Mouse (Mus musculus): ENCODE results near the gene Tacr2. TPM values are rescaled to one million over a fixed set of nuclear protein-coding genes. Genes with fewer than 3 reads are reported as not detected.

The Tacr2 gene
- polyA plus RNA-seq, 1 experiment = 0.19 TPM

DNA sequence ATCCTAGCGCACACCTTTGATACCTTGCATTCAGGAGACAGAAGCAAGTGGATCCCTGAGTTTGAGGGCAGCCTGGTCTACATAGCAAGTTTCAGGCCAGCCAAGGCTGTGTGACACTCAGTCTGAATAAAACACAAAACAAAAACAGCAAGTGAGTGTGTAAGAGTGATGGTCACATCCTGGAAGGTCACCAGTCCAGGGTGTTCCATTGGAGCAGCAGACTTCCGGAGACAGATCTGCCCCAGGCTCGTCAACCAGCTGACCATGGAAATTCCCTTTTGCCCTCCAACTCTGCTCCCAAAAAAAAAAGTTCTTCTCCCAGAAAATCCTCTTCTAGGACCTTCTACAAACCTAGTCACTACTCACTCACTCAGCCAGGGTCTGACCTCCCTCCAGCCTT lies 20.4 kb upstream of the Tacr2 start:
- Histone ChIP-seq H3K4me1 (replicated peaks; ENCODE audit: control insufficient read depth, insufficient read depth, low read length) (peaks cover 11% of the 10 kb centered on the region), H3K27me3 (ENCODE audit: control insufficient read depth, insufficient read depth, low read length) (peaks cover 5% of the 10 kb centered on the region; the same call in 1 of the 2 replicates), H3K4me3 (ENCODE audit: control insufficient read depth, insufficient read depth, low read length) (no peak overlapping the region), H3K27ac (ENCODE audit: control insufficient read depth, insufficient read depth, low read length) (no peak overlapping the region), H3K36me3 (ENCODE audit: control insufficient read depth, insufficient read depth, low read length) (no peaks in the 10 kb centered on the region)
- 94% methylated on average over 3 of the region's 3 CpGs for WGBS
- no peak for TF ChIP-seq CTCF (IDR thresholded peaks at IDR 0.05; ENCODE audit: borderline replicate concordance, control insufficient read depth, extremely low read depth, insufficient read depth, low read length, poor library complexity)
- no peak for TF ChIP-seq POLR2A (IDR thresholded peaks at IDR 0.05; ENCODE audit: control insufficient read depth, extremely low read depth, insufficient read depth, low read length, poor library complexity)
- DNase-seq = no peak

DNA sequence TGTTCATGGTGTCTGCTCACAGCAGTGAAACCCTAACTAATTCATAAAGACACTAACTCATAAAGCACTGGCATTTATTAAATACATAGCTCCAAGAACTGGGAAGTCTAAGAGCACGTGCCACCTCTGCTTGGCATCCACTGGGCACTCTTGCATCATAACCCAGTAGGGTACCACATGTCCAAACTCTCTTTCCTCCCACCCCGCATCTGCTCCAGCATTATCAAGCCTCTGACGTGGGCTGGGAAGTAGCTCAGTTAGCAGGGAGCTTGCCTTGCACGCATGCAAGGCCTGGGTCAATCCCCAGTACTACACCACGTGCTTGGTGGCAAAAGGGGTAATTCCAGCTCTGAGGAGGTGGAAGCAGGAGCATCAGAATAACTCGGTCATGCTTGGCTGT lies 16.1 kb upstream of the Tacr2 start:
- peaks cover 2% of the 10 kb centered on the region for H3K4me1 ChIP-seq (replicated peaks; ENCODE audit: control insufficient read depth, insufficient read depth, low read length)
- 93% methylated on average over 6 of the region's 6 CpGs for WGBS
- H3K4me3 ChIP-seq (ENCODE audit: control insufficient read depth, insufficient read depth, low read length) = no peak overlapping the region
- H3K27ac ChIP-seq (ENCODE audit: control insufficient read depth, insufficient read depth, low read length) = no peak overlapping the region
- no peak for TF ChIP-seq CTCF (IDR thresholded peaks at IDR 0.05; ENCODE audit: borderline replicate concordance, control insufficient read depth, extremely low read depth, insufficient read depth, low read length, poor library complexity)
- no peak for TF ChIP-seq POLR2A (IDR thresholded peaks at IDR 0.05; ENCODE audit: control insufficient read depth, extremely low read depth, insufficient read depth, low read length, poor library complexity)
- no peaks in the 10 kb centered on the region for H3K27me3 ChIP-seq (ENCODE audit: control insufficient read depth, insufficient read depth, low read length)
- DNase-seq = no peak
- H3K36me3 ChIP-seq (ENCODE audit: control insufficient read depth, insufficient read depth, low read length) = no peaks in the 10 kb centered on the region

DNA sequence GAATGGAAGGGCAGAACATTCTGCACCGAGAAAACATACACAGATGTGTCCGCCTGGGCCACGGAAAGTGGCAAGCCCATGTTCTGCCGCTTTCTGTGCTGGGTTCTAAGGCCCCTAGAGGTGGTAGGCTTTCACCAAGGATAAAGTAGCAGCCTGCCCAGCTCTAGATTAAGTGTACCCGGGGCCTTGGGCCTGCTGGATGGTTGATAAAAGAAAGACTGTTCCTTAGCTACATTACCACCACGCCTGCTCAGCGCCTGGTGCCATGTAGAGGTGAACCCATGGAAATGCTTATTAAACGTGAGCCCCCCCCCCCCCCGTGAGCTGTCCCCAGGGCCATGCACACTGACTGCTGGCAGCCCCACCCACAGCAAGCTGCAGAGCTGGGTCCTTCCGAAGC lies 15.0 kb upstream of the Tacr2 start:
- no peak for DNase-seq
- no peak for TF ChIP-seq POLR2A (IDR thresholded peaks at IDR 0.05; ENCODE audit: control insufficient read depth, extremely low read depth, insufficient read depth, low read length, poor library complexity)
- no peak for TF ChIP-seq CTCF (IDR thresholded peaks at IDR 0.05; ENCODE audit: borderline replicate concordance, control insufficient read depth, extremely low read depth, insufficient read depth, low read length, poor library complexity)
- Histone ChIP-seq H3K27ac (ENCODE audit: control insufficient read depth, insufficient read depth, low read length) (no peak overlapping the region), H3K27me3 (ENCODE audit: control insufficient read depth, insufficient read depth, low read length) (no peaks in the 10 kb centered on the region), H3K4me1 (replicated peaks; ENCODE audit: control insufficient read depth, insufficient read depth, low read length) (no peaks in the 10 kb centered on the region), H3K4me3 (ENCODE audit: control insufficient read depth, insufficient read depth, low read length) (no peak overlapping the region), H3K36me3 (ENCODE audit: control insufficient read depth, insufficient read depth, low read length) (no peaks in the 10 kb centered on the region)
- WGBS = 88% methylated on average over 10 of the region's 10 CpGs

GRCm38 (mm10) chr10:62238688-62239087 lies 13.6 kb upstream of the Tacr2 start:
- no peaks in the 10 kb centered on the region for H3K36me3 ChIP-seq (ENCODE audit: control insufficient read depth, insufficient read depth, low read length)
- DNase-seq = no peak
- H3K4me3 ChIP-seq (ENCODE audit: control insufficient read depth, insufficient read depth, low read length) = no peak overlapping the region
- 99% methylated on average over 3 of the region's 3 CpGs for WGBS
- no peaks in the 10 kb centered on the region for H3K27me3 ChIP-seq (ENCODE audit: control insufficient read depth, insufficient read depth, low read length)
- peaks cover 3% of the 10 kb centered on the region; the same call in 1 of the 2 replicates for H3K4me1 ChIP-seq (replicated peaks; ENCODE audit: control insufficient read depth, insufficient read depth, low read length)
- TF ChIP-seq POLR2A (IDR thresholded peaks at IDR 0.05; ENCODE audit: control insufficient read depth, extremely low read depth, insufficient read depth, low read length, poor library complexity) = no peak
- TF ChIP-seq CTCF (IDR thresholded peaks at IDR 0.05; ENCODE audit: borderline replicate concordance, control insufficient read depth, extremely low read depth, insufficient read depth, low read length, poor library complexity) = no peak
- H3K27ac ChIP-seq (ENCODE audit: control insufficient read depth, insufficient read depth, low read length) = no peak overlapping the region

GRCm38 (mm10) chr10:62239270-62239669 lies 13.0 kb upstream of the Tacr2 start:
- no peak for DNase-seq
- Histone ChIP-seq H3K36me3 (ENCODE audit: control insufficient read depth, insufficient read depth, low read length) (no peaks in the 10 kb centered on the region), H3K4me3 (ENCODE audit: control insufficient read depth, insufficient read depth, low read length) (no peak overlapping the region), H3K4me1 (replicated peaks; ENCODE audit: control insufficient read depth, insufficient read depth, low read length) (peaks cover 3% of the 10 kb centered on the region; the same call in 1 of the 2 replicates), H3K27me3 (ENCODE audit: control insufficient read depth, insufficient read depth, low read length) (no peaks in the 10 kb centered on the region), H3K27ac (ENCODE audit: control insufficient read depth, insufficient read depth, low read length) (no peak overlapping the region)
- TF ChIP-seq CTCF (IDR thresholded peaks at IDR 0.05; ENCODE audit: borderline replicate concordance, control insufficient read depth, extremely low read depth, insufficient read depth, low read length, poor library complexity) (no peak), POLR2A (IDR thresholded peaks at IDR 0.05; ENCODE audit: control insufficient read depth, extremely low read depth, insufficient read depth, low read length, poor library complexity) (no peak)
- 83% methylated on average over 6 of the region's 6 CpGs for WGBS

GRCm38 (mm10) chr10:62242358-62242757 lies 9.9 kb upstream of the Tacr2 start:
- no peak for DNase-seq
- Histone ChIP-seq H3K27ac (ENCODE audit: control insufficient read depth, insufficient read depth, low read length) (no peak overlapping the region), H3K27me3 (ENCODE audit: control insufficient read depth, insufficient read depth, low read length) (no peaks in the 10 kb centered on the region), H3K36me3 (ENCODE audit: control insufficient read depth, insufficient read depth, low read length) (no peaks in the 10 kb centered on the region), H3K4me3 (ENCODE audit: control insufficient read depth, insufficient read depth, low read length) (no peak overlapping the region), H3K4me1 (replicated peaks; ENCODE audit: control insufficient read depth, insufficient read depth, low read length) (peaks cover 3% of the 10 kb centered on the region; the same call in 1 of the 2 replicates)
- TF ChIP-seq CTCF (IDR thresholded peaks at IDR 0.05; ENCODE audit: borderline replicate concordance, control insufficient read depth, extremely low read depth, insufficient read depth, low read length, poor library complexity) (no peak), POLR2A (IDR thresholded peaks at IDR 0.05; ENCODE audit: control insufficient read depth, extremely low read depth, insufficient read depth, low read length, poor library complexity) (no peak)
- 82% methylated on average over 10 of the region's 10 CpGs for WGBS

- no peak overlapping the region for H3K27ac ChIP-seq (ENCODE audit: control insufficient read depth, insufficient read depth, low read length)
- H3K36me3 ChIP-seq (ENCODE audit: control insufficient read depth, insufficient read depth, low read length) = no peaks in the 10 kb centered on the region
- TF ChIP-seq POLR2A (IDR thresholded peaks at IDR 0.05; ENCODE audit: control insufficient read depth, extremely low read depth, insufficient read depth, low read length, poor library complexity) = no peak
- no peak for TF ChIP-seq CTCF (IDR thresholded peaks at IDR 0.05; ENCODE audit: borderline replicate concordance, control insufficient read depth, extremely low read depth, insufficient read depth, low read length, poor library complexity)
- 61% methylated on average over 13 of the region's 13 CpGs for WGBS
- peak; percentile 61 for DNase-seq
- H3K27me3 ChIP-seq (ENCODE audit: control insufficient read depth, insufficient read depth, low read length) = no peaks in the 10 kb centered on the region
- H3K4me3 ChIP-seq (ENCODE audit: control insufficient read depth, insufficient read depth, low read length) = no peak overlapping the region
- H3K4me1 ChIP-seq (replicated peaks; ENCODE audit: control insufficient read depth, insufficient read depth, low read length) = peaks cover 7% of the 10 kb centered on the region; the same call in 1 of the 2 replicates
These were observed 9.3 kb upstream of the Tacr2 start for GRCm38 (mm10) chr10:62242896-62243295.

Data from thymus, adult 2 months (tissue).